Mouse (Mus musculus) liver, embryonic 15.5 days (tissue): Measurements from ENCODE around the gene Plcb1. TPM values are rescaled to one million over a fixed set of nuclear protein-coding genes. Genes with fewer than 3 reads are reported as not detected.

Experiments used
- ATAC-seq: fragments of 200-750 bp; cut with Nextera tagmentation; 2 replicates; pipeline ENCODE4 v1.8.0; 2017; ENCODE audit warnings: moderate number of reproducible peaks, mild to moderate bottlenecking, moderate library complexity; ENCODE audit not compliant: insufficient read depth
- H3K27ac ChIP-seq: fragments of 300-500 bp; sonication (generic); replicated peaks from 2 replicates; pipeline ENCODE4 v1.5.1; 2015; ENCODE audit warnings: mild to moderate bottlenecking, inconsistent platforms
- H3K27me3 ChIP-seq: fragments of 300-500 bp; sonication (generic); 2 replicates; pipeline ENCODE4 v1.6.1; 2015; ENCODE audit warnings: mild to moderate bottlenecking, inconsistent platforms
- H3K36me3 ChIP-seq: fragments of 300-500 bp; sonication (generic); replicated peaks from 2 replicates; pipeline ENCODE4 v1.6.1; 2015; ENCODE audit warnings: moderate library complexity, mild to moderate bottlenecking, inconsistent platforms
- H3K4me1 ChIP-seq: fragments of 300-500 bp; sonication (generic); replicated peaks from 2 replicates; pipeline ENCODE4 v1.6.1; 2015; ENCODE audit warnings: inconsistent platforms
- H3K4me2 ChIP-seq: fragments of 300-500 bp; sonication (generic); 2 replicates; pipeline ENCODE4 v1.6.1; 2015; ENCODE audit warnings: moderate library complexity, mild to moderate bottlenecking, inconsistent platforms
- H3K4me3 ChIP-seq: fragments of 300-500 bp; sonication (generic); replicated peaks from 2 replicates; pipeline ENCODE4 v1.5.1; 2015; ENCODE audit warnings: mild to moderate bottlenecking, inconsistent platforms
- H3K9ac ChIP-seq: fragments of 300-500 bp; sonication (generic); 2 replicates; pipeline ENCODE4 v1.6.1; 2015; ENCODE audit warnings: moderate library complexity, mild to moderate bottlenecking, inconsistent platforms
- H3K9me3 ChIP-seq: fragments of 300-500 bp; sonication (generic); replicated peaks from 2 replicates; pipeline ENCODE4 v1.6.1; 2016; ENCODE audit warnings: inconsistent platforms
- WGBS: fragments of 180-500 bp; shearing (Covaris S2); methylation state at CpG from one replicate; pipeline ENCODE4 v1.1.7; 2015; ENCODE audit warnings: mixed read lengths; ENCODE audit not compliant: insufficient replicate concordance; 5-methylcytosine and 5-hydroxymethylcytosine counted together
- polyA plus RNA-seq: library from polyadenylated mRNA; unstranded; fragments of >200 nt; fragmentation: Nextera tagmentation; extraction: Ambion mirVana; gene quantifications from 2 replicates; pipeline ENCODE4 v1.2.1, GENCODE M21; 2015

The Plcb1 gene
- polyA plus RNA-seq, result 3.3 and 5.3 TPM in 2 replicates

GRCm38 (mm10) chr2:134785970-134786855 is at the start of gene Plcb1:
Plcb1 (plus strand) TSS chr2:134786067.
- H3K9ac ChIP-seq, result peak within 1 kb of the TSS; percentile 46; the same call in 1 of the 2 replicates
- H3K4me2 ChIP-seq, result peak within 1 kb of the TSS; percentile 62
- no peaks in the 10 kb centered on the region for H3K9me3 ChIP-seq
- peak within 1 kb of the TSS; percentile 58 for H3K4me3 ChIP-seq
- peak within 1 kb of the TSS; percentile 51; the same call in 1 of the 2 replicates for H3K27ac ChIP-seq
- peak; percentile 85 for ATAC-seq
- H3K4me1 ChIP-seq, result no peaks in the 10 kb centered on the region
- no peaks in the 10 kb centered on the region for H3K36me3 ChIP-seq
- peaks cover 27% of the 10 kb centered on the region for H3K27me3 ChIP-seq
- under 1% methylated on average over 83 of the region's 88 CpGs for WGBS

DNA sequence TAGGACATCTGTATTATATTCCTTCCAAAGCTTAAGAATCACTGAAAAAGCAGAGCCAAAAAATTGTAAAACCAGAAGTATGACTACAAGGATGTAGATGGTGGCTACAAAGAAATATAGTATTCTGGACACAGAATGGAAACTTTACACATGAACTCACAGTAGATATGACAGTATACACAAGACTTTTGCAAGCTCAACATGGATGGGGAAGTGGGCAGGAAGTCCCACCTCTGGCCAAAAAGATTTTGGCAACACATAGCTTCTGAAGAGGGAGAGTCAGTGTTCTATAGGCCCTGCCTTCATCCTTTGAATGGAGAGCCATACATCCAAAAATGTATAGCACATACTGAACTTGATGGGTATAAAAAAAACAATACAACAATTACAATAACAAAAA is 30.3 kb upstream of the Plcb1 start:
- Histone ChIP-seq H3K27ac (no peak overlapping the region), H3K9me3 (no peaks in the 10 kb centered on the region), H3K36me3 (no peaks in the 10 kb centered on the region), H3K27me3 (no peaks in the 10 kb centered on the region), H3K4me2 (no peak overlapping the region), H3K4me1 (no peaks in the 10 kb centered on the region), H3K9ac (no peak overlapping the region), H3K4me3 (no peak overlapping the region)
- ATAC-seq, result no peak

- Histone ChIP-seq H3K9me3 (no peaks in the 10 kb centered on the region), H3K27ac (no peak overlapping the region)
Observed at GRCm38 (mm10) chr2:134756086-134756485, 29.8 kb upstream of the Plcb1 start.

GRCm38 (mm10) chr2:134761029-134761428 is 24.8 kb upstream of the Plcb1 start:
- no peak for ATAC-seq
- Histone ChIP-seq H3K4me2 (no peak overlapping the region), H3K9ac (no peak overlapping the region), H3K9me3 (no peaks in the 10 kb centered on the region), H3K27ac (no peak overlapping the region), H3K36me3 (no peaks in the 10 kb centered on the region), H3K27me3 (no peaks in the 10 kb centered on the region), H3K4me1 (no peaks in the 10 kb centered on the region), H3K4me3 (no peak overlapping the region)
- 64% methylated on average over 1 of the region's 1 CpGs for WGBS

More at GRCm38 (mm10) chr2:134756086-134756485, 29.8 kb upstream of the Plcb1 start:
- Histone ChIP-seq H3K4me1 (no peaks in the 10 kb centered on the region), H3K27me3 (no peaks in the 10 kb centered on the region), H3K36me3 (no peaks in the 10 kb centered on the region), H3K9ac (no peak overlapping the region), H3K4me3 (no peak overlapping the region), H3K4me2 (no peak overlapping the region)
- ATAC-seq, result no peak
- 5% methylated on average over 1 of the region's 1 CpGs for WGBS

DNA sequence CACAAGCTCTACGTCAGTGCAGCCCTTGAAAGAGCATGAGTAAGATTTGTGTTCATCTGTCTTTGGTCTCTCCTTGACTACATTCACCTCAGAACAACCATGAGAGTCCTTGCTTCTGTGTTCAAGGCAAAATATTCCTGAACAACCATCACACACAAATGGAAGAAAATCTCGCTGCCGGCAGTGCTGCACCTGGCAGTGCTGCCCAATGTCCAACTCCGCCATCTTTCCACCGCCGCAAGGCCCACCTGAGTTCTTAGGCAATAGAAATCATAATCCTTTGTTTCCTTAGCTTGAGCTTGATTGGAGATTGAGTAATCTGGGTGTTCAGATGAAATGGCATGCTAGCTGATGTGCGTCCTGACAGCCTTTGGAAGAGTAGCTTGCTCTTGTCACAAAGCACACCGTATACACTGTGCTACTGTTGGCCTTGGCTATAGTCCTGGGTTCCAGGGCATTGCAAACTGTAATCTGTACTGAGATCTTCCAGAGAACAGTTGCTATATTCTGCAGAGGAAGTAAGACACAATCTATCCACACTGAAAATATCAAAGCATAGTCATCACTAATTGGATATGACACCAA is 22.4 kb upstream of the Plcb1 start:
- Histone ChIP-seq H3K4me2 (no peak overlapping the region), H3K4me3 (no peak overlapping the region), H3K9me3 (no peaks in the 10 kb centered on the region), H3K27ac (no peak overlapping the region), H3K36me3 (no peaks in the 10 kb centered on the region), H3K9ac (no peak overlapping the region), H3K27me3 (no peaks in the 10 kb centered on the region), H3K4me1 (no peaks in the 10 kb centered on the region)
- ATAC-seq, result no peak
- WGBS, result 82% methylated on average over 8 of the region's 8 CpGs

DNA sequence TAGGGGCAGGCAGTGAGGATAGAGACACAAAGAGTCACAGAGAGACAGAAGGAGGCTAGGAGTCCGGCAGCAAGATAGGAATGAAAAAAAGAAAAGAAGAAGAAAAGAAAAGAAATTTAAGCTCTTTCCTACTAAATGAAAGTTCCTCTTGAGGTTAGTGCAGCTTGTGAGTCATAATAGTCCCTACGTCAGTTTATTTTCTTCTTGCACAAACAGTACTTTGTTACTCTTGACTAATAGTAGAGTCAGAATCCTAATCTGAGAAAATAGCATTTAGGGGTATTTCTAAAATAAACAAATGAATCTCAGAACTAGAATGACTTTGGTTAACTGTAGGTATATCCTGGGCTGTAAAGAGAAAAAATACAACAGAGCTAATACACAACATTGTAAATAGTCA is 21.4 kb upstream of the Plcb1 start:
- Histone ChIP-seq H3K27me3 (no peaks in the 10 kb centered on the region), H3K4me1 (no peaks in the 10 kb centered on the region), H3K36me3 (no peaks in the 10 kb centered on the region), H3K9ac (no peak overlapping the region), H3K27ac (no peak overlapping the region), H3K4me2 (no peak overlapping the region), H3K4me3 (no peak overlapping the region), H3K9me3 (no peaks in the 10 kb centered on the region)
- 63% methylated on average over 2 of the region's 2 CpGs for WGBS
- ATAC-seq, result no peak

DNA sequence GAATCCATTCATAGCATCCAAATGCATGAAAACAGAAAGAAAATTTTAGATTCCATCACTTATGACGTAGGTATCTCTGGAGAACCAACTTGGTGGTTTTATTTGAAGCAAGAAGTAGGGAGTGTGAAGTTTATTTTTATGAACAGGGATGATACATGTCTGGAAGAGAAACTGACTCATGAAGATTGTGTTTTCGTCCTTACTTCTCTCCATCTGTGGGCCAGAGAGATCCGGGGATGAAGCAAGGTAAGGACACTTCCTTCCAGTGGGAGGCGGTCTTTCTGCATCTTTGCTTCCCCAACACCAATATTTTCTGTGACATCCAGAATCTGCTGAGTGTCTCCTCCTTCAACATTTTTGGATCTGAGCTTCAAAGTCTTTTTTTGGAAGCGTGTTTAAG is 6.0 kb upstream of the Plcb1 start:
- no peak overlapping the region for H3K9ac ChIP-seq
- no peaks in the 10 kb centered on the region for H3K9me3 ChIP-seq
- H3K4me2 ChIP-seq, result no peak overlapping the region
- no peak overlapping the region for H3K4me3 ChIP-seq
- H3K27me3 ChIP-seq, result no peaks in the 10 kb centered on the region
- 50% methylated on average over 5 of the region's 5 CpGs for WGBS
- H3K4me1 ChIP-seq, result no peaks in the 10 kb centered on the region
- no peak overlapping the region for H3K27ac ChIP-seq
- no peaks in the 10 kb centered on the region for H3K36me3 ChIP-seq
- no peak for ATAC-seq

GRCm38 (mm10) chr2:134780316-134780715 is 5.6 kb upstream of the Plcb1 start:
- Histone ChIP-seq H3K27me3 (peaks cover 2% of the 10 kb centered on the region; the same call in 1 of the 2 replicates), H3K4me1 (no peaks in the 10 kb centered on the region), H3K27ac (no peak overlapping the region), H3K9me3 (no peaks in the 10 kb centered on the region), H3K4me2 (no peak overlapping the region), H3K36me3 (no peaks in the 10 kb centered on the region), H3K4me3 (no peak overlapping the region), H3K9ac (no peak overlapping the region)
- ATAC-seq, result no peak

DNA sequence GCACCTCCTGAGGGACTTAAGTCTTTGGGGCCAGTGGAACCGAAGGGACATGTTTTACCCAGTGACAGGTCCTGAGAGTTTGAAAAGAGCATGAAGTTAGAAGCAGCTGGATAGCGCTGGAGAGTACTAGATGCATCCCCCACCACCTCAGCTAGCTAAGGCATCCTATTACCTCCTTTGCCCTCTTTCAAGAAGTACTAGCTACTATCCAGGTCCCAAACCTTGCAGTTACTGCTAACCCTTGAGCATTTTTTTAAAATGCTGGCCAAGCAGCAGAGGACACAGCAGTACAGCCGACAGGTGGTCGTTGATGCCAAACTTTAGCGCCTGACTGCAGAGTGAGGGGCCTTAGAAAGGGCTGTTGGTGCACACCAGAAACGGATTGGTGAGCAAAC is 986 bp downstream of the Plcb1 start:
- Histone ChIP-seq H3K4me3 (peak overlapping the region; percentile 58), H3K9ac (no peak overlapping the region; the same call in 1 of the 2 replicates), H3K9me3 (no peaks in the 10 kb centered on the region), H3K4me2 (peak overlapping the region; percentile 62), H3K4me1 (no peaks in the 10 kb centered on the region), H3K27me3 (peaks cover 27% of the 10 kb centered on the region), H3K27ac (no peak overlapping the region), H3K36me3 (no peaks in the 10 kb centered on the region)
- peak; percentile 3; the same call in 1 of the 2 replicates for ATAC-seq
- WGBS, result 14% methylated on average over 6 of the region's 6 CpGs

DNA sequence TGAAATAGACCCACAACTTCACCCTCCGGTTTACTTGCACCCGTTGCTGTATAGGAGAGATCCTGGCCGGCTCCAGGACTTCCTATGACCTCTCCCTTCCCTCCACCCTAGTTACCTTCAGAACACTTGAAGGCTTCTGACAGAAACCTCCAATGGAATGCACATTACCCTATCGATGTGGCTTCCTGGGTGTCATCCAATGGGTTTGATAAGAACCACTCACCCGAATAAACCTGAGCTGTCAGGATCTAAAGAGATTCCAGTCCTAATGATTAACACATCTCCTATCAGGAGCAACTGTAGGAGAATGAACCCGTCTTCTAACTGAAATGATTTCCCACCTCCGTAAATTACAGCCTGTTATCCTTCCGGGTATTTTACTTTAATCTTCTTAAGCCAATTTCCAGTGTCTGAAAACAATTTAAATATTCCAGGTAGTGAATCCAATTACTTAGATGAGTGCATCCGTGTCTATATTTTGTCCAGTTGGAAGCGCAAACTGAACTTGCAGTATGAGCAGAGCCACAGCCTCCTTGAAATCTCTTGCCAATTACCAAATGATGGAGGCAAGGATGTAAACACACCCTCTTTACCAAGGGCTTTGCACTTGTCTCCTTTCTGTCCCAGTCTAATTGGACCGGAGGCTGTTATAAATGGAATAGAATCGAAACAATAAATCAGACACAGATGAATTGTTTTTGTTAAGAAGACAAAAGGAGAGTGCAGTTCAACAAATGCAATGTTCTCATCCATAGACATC is 1.6 kb downstream of the Plcb1 start:
- 56% methylated on average over 12 of the region's 12 CpGs for WGBS
- Histone ChIP-seq H3K4me2 (peak overlapping the region; percentile 62), H3K9ac (no peak overlapping the region), H3K4me3 (peak overlapping the region; percentile 58), H3K27ac (no peak overlapping the region), H3K9me3 (no peaks in the 10 kb centered on the region), H3K4me1 (no peaks in the 10 kb centered on the region), H3K36me3 (no peaks in the 10 kb centered on the region), H3K27me3 (peaks cover 27% of the 10 kb centered on the region)
- no peak for ATAC-seq

DNA sequence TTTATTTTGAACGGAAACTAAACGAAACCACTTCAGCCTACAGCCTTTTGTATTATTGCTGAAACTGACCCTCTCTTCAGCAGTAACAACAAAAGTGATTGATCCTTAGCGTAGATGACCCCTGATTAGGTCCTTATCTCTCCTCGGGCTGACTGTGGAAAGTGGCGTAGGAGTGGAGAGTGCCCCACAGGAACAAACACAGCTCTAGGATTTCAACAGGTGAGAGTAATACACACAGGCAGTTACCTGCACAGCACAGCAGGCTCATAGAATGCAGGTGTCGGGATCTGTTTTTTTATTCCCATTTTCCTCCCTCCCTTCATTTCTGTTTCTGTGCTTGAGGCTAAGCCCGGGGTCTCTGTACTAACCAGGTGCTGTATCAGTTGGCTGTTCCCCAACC is 7.1 kb downstream of the Plcb1 start:
- Histone ChIP-seq H3K36me3 (no peaks in the 10 kb centered on the region), H3K4me2 (no peak overlapping the region), H3K9ac (no peak overlapping the region), H3K4me1 (no peaks in the 10 kb centered on the region; the same call in 1 of the 2 replicates), H3K4me3 (no peak overlapping the region), H3K27ac (no peak overlapping the region), H3K27me3 (no peaks in the 10 kb centered on the region), H3K9me3 (no peaks in the 10 kb centered on the region)
- WGBS, result 51% methylated on average over 7 of the region's 7 CpGs
- ATAC-seq, result peak; percentile 47; the same call in 1 of the 2 replicates
